Mouse (Mus musculus) intestine, embryonic 16.5 days (tissue): ENCODE results near the gene Ifi47. TPM values are rescaled to one million over a fixed set of nuclear protein-coding genes. Genes with fewer than 3 reads are reported as not detected.
"Not testable (repeated sequence)": the region's sequence is repeated elsewhere in the genome, so short reads cannot be mapped to it uniquely, and the experiment has no call there.

Experiments used
- ATAC-seq: fragments of 200-750 bp; cut with Nextera tagmentation; 2 replicates; pipeline ENCODE4 v1.8.0; 2017; ENCODE audit warnings: moderate TSS enrichment, moderate library complexity
- H3K27ac ChIP-seq: fragments of 300-500 bp; sonication (generic); 2 replicates; pipeline ENCODE4 v1.5.1; 2014; ENCODE audit warnings: mild to moderate bottlenecking, low read length
- H3K27me3 ChIP-seq: fragments of 300-500 bp; sonication (generic); replicated peaks from 2 replicates; pipeline ENCODE4 v1.6.1; 2014; ENCODE audit warnings: low read length, control low read depth, mixed read lengths; ENCODE audit not compliant: control insufficient read depth, insufficient read depth
- H3K36me3 ChIP-seq: fragments of 300-500 bp; sonication (generic); 2 replicates; pipeline ENCODE4 v1.6.1; 2014; ENCODE audit warnings: low read length, control low read depth; ENCODE audit not compliant: control insufficient read depth, insufficient read depth
- H3K4me1 ChIP-seq: fragments of 300-500 bp; sonication (generic); 2 replicates; pipeline ENCODE4 v1.6.1; 2014; ENCODE audit warnings: low read length, control low read depth, mixed read lengths; ENCODE audit not compliant: control insufficient read depth, insufficient read depth
- H3K4me2 ChIP-seq: fragments of 300-500 bp; sonication (generic); 2 replicates; pipeline ENCODE4 v1.6.1; 2014; ENCODE audit warnings: low read depth, low read length, control low read depth
- H3K4me3 ChIP-seq: fragments of 300-500 bp; sonication (generic); 2 replicates; pipeline ENCODE4 v1.5.1; 2014; ENCODE audit warnings: mild to moderate bottlenecking, low read length
- H3K9ac ChIP-seq: fragments of 300-500 bp; sonication (generic); 2 replicates; pipeline ENCODE4 v1.6.1; 2014; ENCODE audit warnings: low read depth, low read length
- H3K9me3 ChIP-seq: fragments of 300-500 bp; sonication (generic); 2 replicates; pipeline ENCODE4 v1.6.1; 2016; ENCODE audit warnings: low read length, control low read depth; ENCODE audit not compliant: control insufficient read depth
- WGBS: fragments of 180-500 bp; shearing (Covaris S2); extraction: QIAGEN DNeasy Blood & Tissue Kit; methylation state at CpG from one replicate; pipeline ENCODE4 v1.1.7; 2014; 5-methylcytosine and 5-hydroxymethylcytosine counted together
- polyA plus RNA-seq: library from polyadenylated mRNA; unstranded; fragments of >200 nt; fragmentation: Nextera tagmentation; extraction: Ambion mirVana; gene quantifications from 2 replicates; pipeline ENCODE4 v1.2.1, GENCODE M21; 2015

Ifi47 gene
- polyA plus RNA-seq: 3.2 and 3.6 TPM in 2 replicates

GRCm38 (mm10) chr11:49076001-49076757 is at the start of gene Ifi47:
TSS of gene Ifi47 (plus strand) at chr11:49076587.
- not testable (repeated sequence) for H3K27me3 ChIP-seq, H3K36me3 ChIP-seq, H3K4me2 ChIP-seq, H3K4me3 ChIP-seq, H3K4me1 ChIP-seq, H3K9ac ChIP-seq, H3K9me3 ChIP-seq
- ATAC-seq: peak; percentile 56; the same call in 1 of the 2 replicates
- H3K27ac ChIP-seq: peak within 1 kb of the TSS; percentile 34; the same call in 1 of the 2 replicates
- 60% methylated on average over 6 of the region's 6 CpGs for whole genome bisulfite sequencing

GRCm38 (mm10) chr11:49050064-49050463 is 26.3 kb upstream of the Ifi47 start:
- H3K4me3 ChIP-seq, H3K36me3 ChIP-seq, H3K27me3 ChIP-seq, H3K9me3 ChIP-seq, H3K4me2 ChIP-seq, H3K9ac ChIP-seq, H3K4me1 ChIP-seq, H3K27ac ChIP-seq, ATAC-seq: not testable (repeated sequence)

- H3K4me1 ChIP-seq, H3K27me3 ChIP-seq, ATAC-seq, H3K36me3 ChIP-seq, H3K4me3 ChIP-seq, H3K4me2 ChIP-seq, H3K9me3 ChIP-seq, H3K9ac ChIP-seq, H3K27ac ChIP-seq: not testable (repeated sequence)
- 83% methylated on average over 1 of the region's 6 CpGs for WGBS
Measured at GRCm38 (mm10) chr11:49051093-49051891, 25.1 kb upstream of the Ifi47 start, which contains the start of gene 9930111J21Rik2. TSS of gene 9930111J21Rik2 (minus strand) at chr11:49051242.

GRCm38 (mm10) chr11:49051894-49052293 is 24.5 kb upstream of the Ifi47 start:
- not testable (repeated sequence) for H3K4me2 ChIP-seq, H3K4me3 ChIP-seq, H3K36me3 ChIP-seq, H3K27ac ChIP-seq, ATAC-seq, H3K27me3 ChIP-seq, H3K9me3 ChIP-seq, H3K4me1 ChIP-seq, H3K9ac ChIP-seq
- no CpG with 5 or more reads among the region's 5 CpGs for whole genome bisulfite sequencing

GRCm38 (mm10) chr11:49060061-49060460 is 16.3 kb upstream of the Ifi47 start:
- H3K9ac ChIP-seq, H3K9me3 ChIP-seq, ATAC-seq, H3K4me3 ChIP-seq, H3K4me2 ChIP-seq, H3K27ac ChIP-seq, H3K27me3 ChIP-seq, H3K4me1 ChIP-seq, H3K36me3 ChIP-seq: not testable (repeated sequence)
- WGBS: 73% methylated on average over 2 of the region's 3 CpGs

GRCm38 (mm10) chr11:49061865-49062264 is 14.5 kb upstream of the Ifi47 start:
- not testable (repeated sequence) for H3K4me2 ChIP-seq, H3K9ac ChIP-seq, H3K27ac ChIP-seq, H3K4me1 ChIP-seq, H3K27me3 ChIP-seq, H3K4me3 ChIP-seq, H3K36me3 ChIP-seq, ATAC-seq, H3K9me3 ChIP-seq
- 55% methylated on average over 1 of the region's 2 CpGs for WGBS

- H3K27ac ChIP-seq, H3K27me3 ChIP-seq, H3K9ac ChIP-seq, H3K4me1 ChIP-seq, H3K36me3 ChIP-seq, H3K4me2 ChIP-seq, ATAC-seq, H3K4me3 ChIP-seq, H3K9me3 ChIP-seq: not testable (repeated sequence)
- WGBS: 79% methylated on average over 5 of the region's 5 CpGs
Measured at GRCm38 (mm10) chr11:49063713-49064469, 12.5 kb upstream of the Ifi47 start, which contains the start of gene Tgtp2. TSS of gene Tgtp2 (minus strand) at chr11:49064206.

- no peaks in the 10 kb centered on the region for H3K9me3 ChIP-seq
- no peak for ATAC-seq
- no peak overlapping the region for H3K9ac ChIP-seq
- no peaks in the 10 kb centered on the region for H3K27me3 ChIP-seq
- no peaks in the 10 kb centered on the region for H3K36me3 ChIP-seq
- H3K27ac ChIP-seq: no peak overlapping the region
- H3K4me1 ChIP-seq: no peaks in the 10 kb centered on the region
- H3K4me3 ChIP-seq: no peak overlapping the region
- 81% methylated on average over 1 of the region's 1 CpGs for WGBS
- no peak overlapping the region for H3K4me2 ChIP-seq
Measured at GRCm38 (mm10) chr11:49068358-49068757, 8.0 kb upstream of the Ifi47 start.

GRCm38 (mm10) chr11:49077012-49077411 is 625 bp downstream of the Ifi47 start:
- Histone ChIP-seq H3K36me3 (no peaks in the 10 kb centered on the region), H3K4me1 (0 out of 2 replicates have a peak, but pooled peaks cover 2% of the 10 kb centered on the region), H3K4me2 (no peak overlapping the region), H3K4me3 (no peak overlapping the region), H3K9ac (no peak overlapping the region), H3K27me3 (no peaks in the 10 kb centered on the region), H3K9me3 (no peaks in the 10 kb centered on the region), H3K27ac (no peak overlapping the region)
- WGBS: 67% methylated on average over 1 of the region's 1 CpGs
- ATAC-seq: no peak
